ENCODE assay signal across 9 mouse cellular contexts in genomic region chr2:138256851-138257471, GRCm38 (mm10). TPM values are rescaled to one million over a fixed set of nuclear protein-coding genes. Genes with fewer than 3 reads are reported as not detected.
A peak's percentile ranks its signal among the peaks of the same experiment; 100 is the strongest.
DNase-seq lines count a peak whose midpoint lies in the region; ATAC-seq lines count a peak whose summit lies in the region.
"Had no signal": no experiment of that assay in that cellular context is flagged by ENCODE, and none has a peak within 500 bp of the region (broad histone marks: within the 10 kb centered on the region; RNA-seq: fewer than 3 reads in every experiment).

No protein-coding gene starts in this region.

- peak overlapping the region; percentile 96 for H3K9ac ChIP-seq in kidney, embryonic 15.5 days

- peak overlapping the region; percentile 95 for H3K27ac ChIP-seq in kidney, embryonic 15.5 days
- H3K27ac ChIP-seq in macrophage, result no peak overlapping the region

- peak; percentile 48 for ATAC-seq in granulocyte monocyte progenitor cell, adult 5-6 weeks (replicated peaks; ENCODE audit: poor library complexity, severe bottlenecking)
- peak; percentile 77 for ATAC-seq in kidney, embryonic 15.5 days (replicated peaks; ENCODE audit: low FRiP score)

- WGBS in kidney, embryonic 15.5 days, result under 1% methylated on average over 48 of the region's 51 CpGs
- under 1% methylated on average over 48 of the region's 51 CpGs for WGBS in macrophage (ENCODE audit: missing documents)

- H3K4me2 ChIP-seq in kidney, embryonic 15.5 days, result peak overlapping the region; percentile 61

- H3K4me1 ChIP-seq in kidney, embryonic 15.5 days, result peaks cover 38% of the 10 kb centered on the region

- H3K36me3 ChIP-seq in kidney, embryonic 15.5 days, result no peaks in the 10 kb centered on the region
- H3K36me3 ChIP-seq in macrophage (ENCODE audit: inconsistent target), result no peaks in the 10 kb centered on the region

- H3K4me3 ChIP-seq in kidney, embryonic 15.5 days (replicated peaks), result peak overlapping the region; percentile 94
- H3K4me3 ChIP-seq in macrophage (ENCODE audit: inconsistent target), result peak overlapping the region; percentile 53

- H3K27me3 ChIP-seq in kidney, embryonic 15.5 days, result no peaks in the 10 kb centered on the region

- DNase-seq in gastrocnemius, postnatal 4 days (ENCODE audit: low spot score in 2 of 2), result peak; percentile 36 to 60
- no peak for DNase-seq in gastrocnemius, adult 18-20 months (ENCODE audit: low spot score)
- DNase-seq in adrenal gland, postnatal 25 days, result peak; percentile 55
- peak; percentile 25 to 35 for DNase-seq in thymus, postnatal 10 days (ENCODE audit: low spot score in 2 of 2)
- no peak for DNase-seq in frontal cortex, postnatal 14 days (ENCODE audit: low spot score in 2 of 2)

- peaks cover 43% of the 10 kb centered on the region for H3K79me2 ChIP-seq in macrophage (ENCODE audit: inconsistent target)

- H3K9me3 ChIP-seq in kidney, embryonic 15.5 days (replicated peaks), result no peaks in the 10 kb centered on the region

RNA-seq across cellular contexts. Expression of gene Btbd3, which starts 0.6 kb away (rescaled TPM):
- total RNA-seq in gastrocnemius, postnatal 4 days (2021), result 10 to 100 TPM; 27.4 to 31.3 TPM
- 1 to 10 TPM; 9.5 to 9.7 TPM for total RNA-seq in gastrocnemius, adult 18-20 months (2021)
- total RNA-seq in adrenal gland, postnatal 25 days (2021), result 20.9 and 24.6 TPM in 2 replicates
- total RNA-seq in granulocyte monocyte progenitor cell, adult 5-6 weeks (2014; fragmentation: Nextera tagmentation), result 2.0 and 3.7 TPM in 2 replicates
- 1.1 and 1.2 TPM in 2 replicates for total RNA-seq in granulocyte monocyte progenitor cell, adult 5-6 weeks (2017)
- 16.4 and 17.4 TPM in 2 replicates for polyA plus RNA-seq in kidney, embryonic 15.5 days (2015; fragmentation: Nextera tagmentation; extraction: Ambion mirVana)
- 10 to 100 TPM in 2 of 26 experiments, 1 to 10 TPM in 24; 1.2 to 10.6 (median 4.2) TPM for total RNA-seq in macrophage (2018; cell fraction: chromatin; rRNA removed)
- total RNA-seq in macrophage (2018; cell fraction: cytosol; rRNA removed), result 1 to 10 TPM; 2.4 to 7.7 (median 4.0) TPM
- total RNA-seq in macrophage (2018; cell fraction: nucleus; rRNA removed), result 10 to 100 TPM in 1 of 26 experiments, 1 to 10 TPM in 25; 1.6 to 12.1 (median 4.4) TPM
- 2.0 to 3.5 TPM (median 3.3 TPM) in 3 replicates for polyA plus RNA-seq in macrophage (2018)
- total RNA-seq: MEL had no signal

Comparison
In these comparisons a context has a peak if more than half of its experiments do, and no peak if none do; other contexts are left out.
1. DNase-seq: peak in gastrocnemius, postnatal 4 days (2 of 2), adrenal gland, postnatal 25 days (single experiment) and thymus, postnatal 10 days (2 of 2); none in gastrocnemius, adult 18-20 months (single experiment) and frontal cortex, postnatal 14 days (0 of 2).